Mouse (Mus musculus) frontal cortex, postnatal 36 days (tissue): ENCODE data around the gene Olfr1353.
"Not testable (repeated sequence)": the region's sequence is repeated elsewhere in the genome, so short reads cannot be mapped to it uniquely, and the experiment has no call there.

Experiments
- DNase-seq, 2 experiments: peaks; one replicate each; pipeline ENCODE4 v3.0.0; 2022; ENCODE audit warnings: low spot score in 2 of 2

Gene Olfr1353

GRCm38 (mm10) chr10:78963009-78963408, at the start of gene Olfr1353:
Olfr1353 (plus strand) TSS chr10:78963309.
- not testable (repeated sequence) for DNase-seq

DNA sequence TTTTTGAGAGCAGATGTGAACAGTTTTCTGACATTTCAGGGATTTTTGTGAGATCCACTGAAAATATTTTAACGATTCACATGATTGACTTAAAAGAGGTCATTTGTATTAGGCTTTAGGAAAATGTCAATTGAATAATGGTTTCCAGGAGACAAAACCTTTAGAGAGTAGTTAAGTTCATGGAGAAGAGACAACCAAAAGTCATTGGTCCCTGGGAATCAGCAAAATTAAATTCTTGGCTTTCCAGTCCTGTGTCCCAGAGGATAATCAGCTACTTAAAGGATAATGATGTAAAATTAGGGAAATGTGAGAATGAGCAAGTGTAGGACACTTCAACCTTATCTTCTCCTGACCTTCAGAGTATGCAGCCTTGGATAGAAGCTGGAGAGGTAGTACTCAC, 12.8 kb upstream of the Olfr1353 start, which contains the start of gene Olfr8:
Gene Olfr8, plus strand, starts transcription at position 301 of the 400 bp plus-strand sequence.
- not testable (repeated sequence) for DNase-seq

DNA sequence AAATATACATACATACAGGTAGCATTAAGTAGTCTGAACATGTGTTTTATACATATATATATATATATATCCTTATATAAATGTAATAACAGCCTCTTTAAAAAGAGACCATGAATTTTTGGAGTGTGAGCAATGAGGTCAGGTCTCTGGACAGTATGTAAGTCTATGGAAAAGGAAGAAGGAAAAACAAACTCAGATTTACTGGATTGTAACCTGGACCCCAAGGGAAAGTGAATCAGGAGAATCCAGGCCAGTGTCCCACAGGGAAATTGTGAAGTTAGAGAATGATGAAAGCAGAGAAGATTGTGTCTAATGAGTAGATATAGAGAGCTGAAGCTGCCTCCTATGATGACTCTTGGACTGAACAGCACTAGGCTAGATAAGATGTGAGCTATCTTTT, 17.6 kb downstream of the Olfr1353 start, which contains the start of gene Olfr1352:
Gene Olfr1352, plus strand, starts transcription at position 301 of the 400 bp plus-strand sequence.
- no peak for DNase-seq

DNA sequence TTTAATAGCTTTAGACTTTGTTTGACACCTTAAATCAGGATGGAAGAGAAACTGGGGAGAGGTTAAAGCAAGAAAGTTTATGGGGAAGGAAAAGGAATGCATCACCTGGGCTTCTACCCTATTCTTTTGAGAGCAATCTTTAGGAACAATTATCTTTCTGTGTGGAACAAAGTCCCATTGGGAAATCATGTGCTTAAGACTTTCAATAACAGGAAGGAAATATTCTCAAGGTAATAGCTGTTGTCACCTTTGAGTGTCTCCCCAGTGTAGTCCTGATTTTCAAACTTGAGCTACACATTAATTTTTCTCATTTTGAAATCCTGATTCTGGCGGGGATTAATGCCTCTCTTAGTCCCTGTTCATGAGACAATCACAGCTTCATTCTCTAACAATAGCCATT, 49.1 kb downstream of the Olfr1353 start, which contains the start of gene Olfr1351:
Gene Olfr1351, plus strand, starts transcription at position 301 of the 400 bp plus-strand sequence.
- no peak for DNase-seq
